24 mouse cellular contexts compared by ENCODE assay signal in the genomic region with DNA sequence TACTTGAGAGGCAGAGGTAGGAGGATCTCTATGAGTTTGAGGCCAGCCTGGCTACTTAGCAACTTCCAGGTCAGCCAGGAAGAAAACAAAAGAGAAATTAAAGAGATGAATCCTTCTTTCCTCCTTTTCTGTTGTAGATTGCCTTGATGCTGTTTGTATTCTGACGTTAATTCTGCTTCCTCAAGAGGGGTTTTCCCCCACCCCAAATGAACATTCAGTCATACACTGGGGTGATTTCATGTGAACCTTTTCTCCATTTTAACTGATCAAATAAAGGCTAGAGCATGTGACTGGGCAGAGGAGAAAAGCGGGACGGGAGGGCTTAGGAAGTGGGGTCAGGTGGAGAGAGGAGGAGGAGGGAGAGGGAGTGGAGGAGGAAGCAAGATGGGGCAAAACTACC. TPM values are rescaled to one million over a fixed set of nuclear protein-coding genes. Genes with fewer than 3 reads are reported as not detected.
DNase-seq lines count a peak whose midpoint lies in the region; ATAC-seq and TF ChIP-seq lines count a peak whose summit lies in the region.
"Had no signal": no experiment of that assay in that cellular context is flagged by ENCODE, and none has a peak within 500 bp of the region (broad histone marks: within the 10 kb centered on the region; RNA-seq: fewer than 3 reads in every experiment).

No protein-coding gene starts in this region.

- no peak overlapping the region for H3K27ac ChIP-seq in heart, embryonic 12.5 days (ENCODE audit: poor library complexity, severe bottlenecking)
- H3K27ac ChIP-seq in layer of hippocampus, adult 2 months = no peak overlapping the region
- H3K27ac ChIP-seq: embryonic facial prominence, embryonic 10.5 days; embryonic facial prominence, embryonic 13.5 days; forebrain, embryonic 12.5 days; forebrain, embryonic 15.5 days; heart, adult 2 months; heart, embryonic 10.5 days; hindbrain, embryonic 13.5 days had no signal

- no peak for TF ChIP-seq CTCF in layer of hippocampus, adult 2 months (conservative IDR thresholded peaks at IDR 0.05)

- H3K4me2 ChIP-seq in heart, embryonic 12.5 days = no peak overlapping the region
- H3K4me2 ChIP-seq: embryonic facial prominence, embryonic 13.5 days; forebrain, embryonic 12.5 days; forebrain, embryonic 15.5 days; hindbrain, embryonic 13.5 days had no signal

- no peaks in the 10 kb centered on the region for H3K9me3 ChIP-seq in heart, embryonic 12.5 days (replicated peaks)
- H3K9me3 ChIP-seq: embryonic facial prominence, embryonic 10.5 days; embryonic facial prominence, embryonic 13.5 days; forebrain, embryonic 12.5 days; forebrain, embryonic 15.5 days; heart, embryonic 10.5 days; hindbrain, embryonic 13.5 days had no signal

- peak; percentile 70 for ATAC-seq in CD4-positive, CD25-positive, alpha-beta regulatory T cell, adult 4 months
- ATAC-seq in activated CD4-positive, CD25-positive, alpha-beta regulatory T cell, adult 4 months = peak; percentile 51
- no peak for ATAC-seq in heart, embryonic 12.5 days (ENCODE audit: insufficient number of reproducible peaks, low FRiP score)
- ATAC-seq: forebrain, embryonic 15.5 days; hindbrain, embryonic 16.5 days; intestine, postnatal 0 days had no signal

- H3K27me3 ChIP-seq in heart, embryonic 12.5 days (replicated peaks) = no peaks in the 10 kb centered on the region
- H3K27me3 ChIP-seq: embryonic facial prominence, embryonic 13.5 days; forebrain, embryonic 12.5 days; forebrain, embryonic 15.5 days; hindbrain, embryonic 13.5 days had no signal

- H3K4me3 ChIP-seq in heart, embryonic 12.5 days = no peak overlapping the region
- H3K4me3 ChIP-seq in layer of hippocampus, adult 2 months = no peak overlapping the region
- H3K4me3 ChIP-seq: embryonic facial prominence, embryonic 10.5 days; embryonic facial prominence, embryonic 13.5 days; erythroblast, embryonic 14.5 days; forebrain, embryonic 12.5 days; forebrain, embryonic 15.5 days; heart, adult 2 months; heart, embryonic 10.5 days; hindbrain, embryonic 13.5 days had no signal

- peak; percentile 42 for DNase-seq in naive thymus-derived CD4-positive, alpha-beta T cell, adult 2 months (ENCODE audit: low read depth)
- no peak for DNase-seq in layer of hippocampus, adult 2 months (ENCODE audit: low spot score in 2 of 2)
- DNase-seq in cerebellum, adult 18-20 months = no peak
- DNase-seq: adrenal gland, adult 2 months; adrenal gland, postnatal 14 days; cerebellum, adult 11 months; cerebellum, adult 8-10 months; cerebellum, postnatal 10 days; cerebellum, postnatal 36 days; embryo, embryonic 11 days; gastrocnemius, postnatal 25 days; heart, adult 2 months had no signal

- no peak overlapping the region for H3K9ac ChIP-seq in heart, embryonic 12.5 days
- H3K9ac ChIP-seq: embryonic facial prominence, embryonic 13.5 days; forebrain, embryonic 12.5 days; forebrain, embryonic 15.5 days; hindbrain, embryonic 13.5 days had no signal

- H3K4me1 ChIP-seq in heart, embryonic 12.5 days (replicated peaks) = peaks cover 26% of the 10 kb centered on the region
- H3K4me1 ChIP-seq: embryonic facial prominence, embryonic 10.5 days; embryonic facial prominence, embryonic 13.5 days; forebrain, embryonic 12.5 days; forebrain, embryonic 15.5 days had no signal

- 84% methylated on average over 3 of the region's 3 CpGs for WGBS in heart, embryonic 12.5 days

- H3K36me3 ChIP-seq in heart, embryonic 12.5 days = peaks cover 22% of the 10 kb centered on the region

RNA-seq across cellular contexts. Expression of gene Zfp592, which starts 14.8 kb away (rescaled TPM):
- polyA plus RNA-seq in CD4-positive, CD25-positive, alpha-beta regulatory T cell, adult 4 months (2017; shearing (Covaris generic)) = 10 to 100 TPM; 18.8 to 19.9 TPM
- polyA plus RNA-seq in activated CD4-positive, CD25-positive, alpha-beta regulatory T cell, adult 4 months (2017; shearing (Covaris generic)) = 10 to 100 TPM; 14.5 to 16.7 TPM
- polyA plus RNA-seq in heart, embryonic 12.5 days (2016; fragmentation: Nextera tagmentation; extraction: Ambion mirVana) = 15.2 and 18.1 TPM in 2 replicates
- 10 to 100 TPM; 22.9 to 23.6 TPM for total RNA-seq in layer of hippocampus, adult 2 months (2021)

RNA-seq across cellular contexts. Expression of gene Alpk3, which starts 49.1 kb away (rescaled TPM):
- under 1 TPM; 0.29 to 0.46 TPM for polyA plus RNA-seq in CD4-positive, CD25-positive, alpha-beta regulatory T cell, adult 4 months (2017; shearing (Covaris generic))
- under 1 TPM; 0.09 to 0.38 TPM for polyA plus RNA-seq in activated CD4-positive, CD25-positive, alpha-beta regulatory T cell, adult 4 months (2017; shearing (Covaris generic))
- polyA plus RNA-seq in heart, embryonic 12.5 days (2016; fragmentation: Nextera tagmentation; extraction: Ambion mirVana) = 30.2 and 30.4 TPM in 2 replicates
- under 1 TPM; 0.64 to 0.67 TPM for total RNA-seq in layer of hippocampus, adult 2 months (2021)

Comparison
In these comparisons a context has a peak if more than half of its experiments do, and no peak if none do; other contexts are left out.
1. RNA of gene Alpk3, which starts 49.1 kb away (polyA plus RNA-seq): 30.2 to 30.4 TPM in heart, embryonic 12.5 days; 0.29 to 0.46 TPM in CD4-positive, CD25-positive, alpha-beta regulatory T cell, adult 4 months and 0.09 to 0.38 TPM in activated CD4-positive, CD25-positive, alpha-beta regulatory T cell, adult 4 months; every median in the first group is over 10 times any median in the second.